Mouse (Mus musculus) kidney, adult 2 months (tissue): ENCODE measurements around the gene Chrna10. TPM values are rescaled to one million over a fixed set of nuclear protein-coding genes. Genes with fewer than 3 reads are reported as not detected.

Source experiments
- DNase-seq: peaks from one replicate; pipeline ENCODE4 v3.0.0; 2021
- H3K27ac ChIP-seq: fragments of 200-500 bp; 2 replicates; pipeline ENCODE4 v1.5.1; 2012; ENCODE audit warnings: low read depth, low read length, control low read depth, inconsistent platforms; ENCODE audit not compliant: insufficient read depth
- H3K27me3 ChIP-seq: fragments of 200-500 bp; replicated peaks from 2 replicates; pipeline ENCODE4 v1.6.1; 2012; ENCODE audit warnings: mild to moderate bottlenecking, moderate library complexity, low read length, inconsistent platforms; ENCODE audit not compliant: control insufficient read depth, insufficient read depth
- H3K36me3 ChIP-seq: fragments of 200-500 bp; 2 replicates; pipeline ENCODE4 v1.6.1; 2012; ENCODE audit warnings: mild to moderate bottlenecking, moderate library complexity, low read length, inconsistent platforms; ENCODE audit not compliant: control insufficient read depth, insufficient read depth
- H3K4me1 ChIP-seq: fragments of 200-500 bp; 2 replicates; pipeline ENCODE4 v1.6.1; 2011; ENCODE audit warnings: low read length; ENCODE audit not compliant: control insufficient read depth, insufficient read depth
- H3K4me3 ChIP-seq: fragments of 200-500 bp; 2 replicates; pipeline ENCODE4 v1.5.1; 2011; ENCODE audit warnings: mild to moderate bottlenecking, low read depth, low read length, control low read depth; ENCODE audit not compliant: insufficient read depth
- CTCF ChIP-seq: fragments of 200-500 bp; conservative IDR thresholded peaks from 2 replicates; pipeline ENCODE4 v1.5.1; 2011; ENCODE audit warnings: low read depth, mild to moderate bottlenecking, control low read depth, low read length, moderate library complexity, mixed read lengths; ENCODE audit not compliant: insufficient read depth, insufficient read length
- POLR2A ChIP-seq: fragments of 200-500 bp; IDR thresholded peaks from one replicate; pipeline ENCODE4 v1.6.1; 2011; ENCODE audit warnings: low read depth, low read length, control low read depth
- WGBS: fragments of 180-500 bp; shearing (Covaris S2); methylation state at CpG from one replicate; pipeline ENCODE4 v1.1.7; 2018; 5-methylcytosine and 5-hydroxymethylcytosine counted together
- polyA plus RNA-seq: library from polyadenylated mRNA; depleted of rRNA; stranded (reverse); fragments of >200 nt; gene quantifications from 2 replicates; pipeline ENCODE4 v1.2.3, GENCODE M21; 2012; rRNA removed

Chrna10 gene
- polyA plus RNA-seq, 1 experiment = not detected

GRCm38 (mm10) chr7:102063891-102064290 is 52.7 kb downstream of the Chrna10 start:
- no peak for TF ChIP-seq CTCF
- TF ChIP-seq POLR2A = no peak
- H3K36me3 ChIP-seq = no peaks in the 10 kb centered on the region
- no peaks in the 10 kb centered on the region for H3K27me3 ChIP-seq
- peaks cover 2% of the 10 kb centered on the region; the same call in 1 of the 2 replicates for H3K4me1 ChIP-seq
- H3K4me3 ChIP-seq = no peak overlapping the region
- H3K27ac ChIP-seq = no peak overlapping the region
- no peak for DNase-seq
- 64% methylated on average over 9 of the region's 9 CpGs for WGBS

GRCm38 (mm10) chr7:102062203-102062602 is 54.4 kb downstream of the Chrna10 start:
- TF ChIP-seq CTCF = no peak
- TF ChIP-seq POLR2A = no peak
- Histone ChIP-seq H3K27ac (no peak overlapping the region), H3K4me3 (no peak overlapping the region), H3K4me1 (peaks cover 2% of the 10 kb centered on the region; the same call in 1 of the 2 replicates), H3K36me3 (no peaks in the 10 kb centered on the region), H3K27me3 (no peaks in the 10 kb centered on the region)
- no peak for DNase-seq
- WGBS = 19% methylated on average over 1 of the region's 1 CpGs

DNA sequence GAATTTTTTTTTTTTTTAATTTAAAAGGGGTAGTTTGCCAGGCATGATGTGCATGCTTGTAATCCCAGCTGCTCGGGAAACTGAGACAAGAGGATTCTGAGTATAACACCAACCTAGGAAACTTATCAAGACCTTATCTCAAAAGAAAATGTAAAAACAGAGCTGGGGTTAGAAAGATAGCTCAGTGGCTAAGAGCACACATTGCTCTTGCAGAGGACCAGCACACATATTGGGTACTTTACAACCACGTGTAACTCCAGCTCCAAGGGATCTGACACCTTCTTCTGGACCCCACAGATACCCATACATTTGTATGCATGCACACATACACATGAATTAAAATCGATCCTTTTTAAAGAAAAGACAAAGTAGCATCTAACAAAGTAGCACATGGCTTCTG is 55.3 kb downstream of the Chrna10 start:
- WGBS = 78% methylated on average over 3 of the region's 3 CpGs
- Histone ChIP-seq H3K27me3 (no peaks in the 10 kb centered on the region), H3K36me3 (no peaks in the 10 kb centered on the region), H3K4me1 (peaks cover 2% of the 10 kb centered on the region; the same call in 1 of the 2 replicates), H3K4me3 (no peak overlapping the region), H3K27ac (no peak overlapping the region)
- no peak for DNase-seq
- TF ChIP-seq POLR2A (no peak), CTCF (no peak)

Other genes with a start within 250 kb of the Chrna10 start
- gene Folr1, start 246.0 kb downstream of the Chrna10 start, polyA plus RNA-seq = 942 and 1,044 TPM in 2 replicates
- gene Lamtor1, start 210.9 kb downstream of the Chrna10 start, polyA plus RNA-seq = 255 and 267 TPM in 2 replicates
- 0.09 and 0.14 TPM in 2 replicates for gene Tomt, start 210.5 kb downstream of the Chrna10 start, polyA plus RNA-seq
- gene Lrrc51, start 182.9 kb downstream of the Chrna10 start, polyA plus RNA-seq = 19.6 and 21.6 TPM in 2 replicates
- 71.8 and 77.5 TPM in 2 replicates for gene Numa1, start 182.7 kb downstream of the Chrna10 start, polyA plus RNA-seq
- gene Il18bp, start 98.1 kb downstream of the Chrna10 start, polyA plus RNA-seq = 18.9 and 22.9 TPM in 2 replicates
- gene Rnf121, start 51.4 kb downstream of the Chrna10 start, polyA plus RNA-seq = 42.7 and 43.8 TPM in 2 replicates
- 12.3 and 13.2 TPM in 2 replicates for gene Xndc1, start 51.3 kb downstream of the Chrna10 start, polyA plus RNA-seq
- 1.8 and 2.5 TPM in 2 replicates for gene Xntrpc, start 51.1 kb downstream of the Chrna10 start, polyA plus RNA-seq
- not detected in 2 replicates for gene Trpc2, start 33.7 kb downstream of the Chrna10 start, polyA plus RNA-seq
- gene Art1, start 15.1 kb downstream of the Chrna10 start, polyA plus RNA-seq = 0.08 and 3.8 TPM in 2 replicates
- gene Art5, start 7.3 kb downstream of the Chrna10 start, polyA plus RNA-seq = 0.15 and 0.33 TPM in 2 replicates
- 13.0 and 13.3 TPM in 2 replicates for gene Nup98, start 93.3 kb upstream of the Chrna10 start, polyA plus RNA-seq
- gene Pgap2, start 93.4 kb upstream of the Chrna10 start, polyA plus RNA-seq = 50.8 and 65.9 TPM in 2 replicates
- gene Rhog, start 139.2 kb upstream of the Chrna10 start, polyA plus RNA-seq = 39.2 and 52.3 TPM in 2 replicates
- gene Stim1, start 151.0 kb upstream of the Chrna10 start, polyA plus RNA-seq = 33.6 and 37.0 TPM in 2 replicates